26 mouse cellular contexts compared by ENCODE assay signal in the genomic region with DNA sequence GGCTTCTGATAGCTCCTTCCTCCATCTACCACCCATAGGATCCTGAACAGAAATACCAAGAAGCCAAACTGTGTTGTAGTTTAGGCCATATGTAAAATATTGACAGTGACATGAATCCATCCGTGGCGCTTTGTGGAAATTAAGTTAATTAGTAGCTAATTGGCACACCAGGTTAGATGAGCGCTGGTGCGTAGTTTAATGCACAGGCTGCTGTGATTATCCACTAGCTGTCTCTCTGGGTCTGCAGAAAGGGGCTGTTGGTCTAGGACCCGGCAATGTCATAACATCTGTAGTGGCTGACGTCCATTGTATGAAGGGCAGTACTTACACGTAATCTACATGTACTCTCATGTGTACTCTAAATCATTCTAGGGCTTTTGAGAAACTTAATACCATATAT.
DNase-seq lines count a peak whose midpoint lies in the region; ATAC-seq and TF ChIP-seq lines count a peak whose summit lies in the region.
"Had no signal": no experiment of that assay in that cellular context is flagged by ENCODE, and none has a peak within 500 bp of the region (broad histone marks: within the 10 kb centered on the region; RNA-seq: fewer than 3 reads in every experiment).

No protein-coding gene starts in this region.

- TF ChIP-seq CTCF in hindbrain, postnatal 0 days (IDR thresholded peaks at IDR 0.05; ENCODE audit: low read depth), result no peak
- TF ChIP-seq CTCF in brain, embryonic 14.5 days (IDR thresholded peaks at IDR 0.05; ENCODE audit: borderline replicate concordance, extremely low read depth, insufficient read depth, insufficient read length), result no peak

- no peak overlapping the region for H3K4me3 ChIP-seq in forebrain, embryonic 12.5 days (replicated peaks)
- H3K4me3 ChIP-seq in forebrain, embryonic 16.5 days (replicated peaks; ENCODE audit: low read length), result no peak overlapping the region
- H3K4me3 ChIP-seq in hindbrain, postnatal 0 days (ENCODE audit: low read length), result no peak overlapping the region
- no peak overlapping the region for H3K4me3 ChIP-seq in hindbrain, embryonic 14.5 days (replicated peaks; ENCODE audit: low read length)
- H3K4me3 ChIP-seq: embryonic facial prominence, embryonic 13.5 days; embryonic facial prominence, embryonic 15.5 days; erythroblast, embryonic 14.5 days; forebrain, embryonic 15.5 days had no signal

- no peaks in the 10 kb centered on the region for H3K36me3 ChIP-seq in forebrain, embryonic 12.5 days (replicated peaks)
- H3K36me3 ChIP-seq in forebrain, embryonic 16.5 days (ENCODE audit: control insufficient read depth, insufficient read depth), result no peaks in the 10 kb centered on the region
- H3K36me3 ChIP-seq in hindbrain, postnatal 0 days (ENCODE audit: insufficient read depth, low read length), result no peaks in the 10 kb centered on the region
- H3K36me3 ChIP-seq in hindbrain, embryonic 14.5 days (replicated peaks; ENCODE audit: control insufficient read depth, insufficient read depth), result no peaks in the 10 kb centered on the region
- H3K36me3 ChIP-seq: embryonic facial prominence, embryonic 13.5 days; embryonic facial prominence, embryonic 15.5 days; forebrain, embryonic 15.5 days; G1E had no signal

- 64% methylated on average over 7 of the region's 7 CpGs for WGBS in forebrain, embryonic 12.5 days
- 48% methylated on average over 7 of the region's 7 CpGs for WGBS in forebrain, embryonic 16.5 days
- WGBS in hindbrain, postnatal 0 days, result 62% methylated on average over 7 of the region's 7 CpGs
- 75% methylated on average over 7 of the region's 7 CpGs for WGBS in hindbrain, embryonic 14.5 days

- no peak overlapping the region for H3K4me2 ChIP-seq in forebrain, embryonic 12.5 days
- no peak overlapping the region for H3K4me2 ChIP-seq in forebrain, embryonic 16.5 days (ENCODE audit: low read length)
- H3K4me2 ChIP-seq in hindbrain, postnatal 0 days (ENCODE audit: low read depth, low read length), result no peak overlapping the region
- H3K4me2 ChIP-seq in hindbrain, embryonic 14.5 days (replicated peaks), result no peak overlapping the region
- H3K4me2 ChIP-seq: embryonic facial prominence, embryonic 13.5 days; embryonic facial prominence, embryonic 15.5 days; forebrain, embryonic 15.5 days had no signal

- H3K27me3 ChIP-seq in forebrain, embryonic 12.5 days, result no peaks in the 10 kb centered on the region
- H3K27me3 ChIP-seq in forebrain, embryonic 16.5 days (replicated peaks; ENCODE audit: control insufficient read depth, insufficient read depth, low read length), result no peaks in the 10 kb centered on the region
- H3K27me3 ChIP-seq in hindbrain, postnatal 0 days (ENCODE audit: insufficient read depth, low read length), result no peaks in the 10 kb centered on the region
- no peaks in the 10 kb centered on the region for H3K27me3 ChIP-seq in hindbrain, embryonic 14.5 days (ENCODE audit: control insufficient read depth, insufficient read depth, low read length)
- H3K27me3 ChIP-seq: CH12.LX; embryonic facial prominence, embryonic 13.5 days; embryonic facial prominence, embryonic 15.5 days; forebrain, embryonic 15.5 days; Patski had no signal

- H3K27ac ChIP-seq in forebrain, embryonic 12.5 days, result no peak overlapping the region
- no peak overlapping the region for H3K27ac ChIP-seq in forebrain, embryonic 16.5 days (ENCODE audit: low read length)
- no peak overlapping the region for H3K27ac ChIP-seq in hindbrain, postnatal 0 days
- H3K27ac ChIP-seq in hindbrain, embryonic 14.5 days, result no peak overlapping the region
- H3K27ac ChIP-seq: embryonic facial prominence, embryonic 13.5 days; embryonic facial prominence, embryonic 15.5 days; forebrain, embryonic 15.5 days had no signal

- DNase-seq in hindbrain, postnatal 0 days (ENCODE audit: low spot score), result peak; percentile 6
- DNase-seq in hindbrain, embryonic 14.5 days (ENCODE audit: low spot score), result no peak
- DNase-seq in brain, embryonic 14.5 days (ENCODE audit: low read depth), result peak; percentile 46
- DNase-seq in retina, postnatal 1 day, result peak; percentile 64
- DNase-seq in cerebellum, adult 8-10 months, result no peak
- DNase-seq: adrenal gland, adult 2 months; adrenal gland, postnatal 10 days; adrenal gland, postnatal 25 days; B cell, adult 2 months; cerebellum, adult 11-12 months; cerebellum, adult 2 months; cerebellum, adult 9-11 months; cerebellum, postnatal 14 days; cerebellum, postnatal 36 days; embryo, embryonic 11 days had no signal

- peak; percentile 30; the same call in 1 of the 2 replicates for ATAC-seq in forebrain, embryonic 12.5 days (ENCODE audit: low FRiP score)
- no peak for ATAC-seq in forebrain, embryonic 16.5 days
- ATAC-seq in hindbrain, postnatal 0 days, result no peak
- no peak for ATAC-seq in hindbrain, embryonic 14.5 days (ENCODE audit: low FRiP score)
- ATAC-seq: activated CD4-positive, CD25-positive, alpha-beta regulatory T cell, adult 4 months; CD4-positive, CD25-positive, alpha-beta regulatory T cell, adult 4 months; forebrain, embryonic 15.5 days; Patski had no signal

- H3K4me1 ChIP-seq in forebrain, embryonic 12.5 days, result no peaks in the 10 kb centered on the region
- H3K4me1 ChIP-seq in forebrain, embryonic 16.5 days (replicated peaks; ENCODE audit: control insufficient read depth, insufficient read depth, low read length), result no peaks in the 10 kb centered on the region
- H3K4me1 ChIP-seq in hindbrain, postnatal 0 days (ENCODE audit: insufficient read depth, low read length), result no peaks in the 10 kb centered on the region
- H3K4me1 ChIP-seq in hindbrain, embryonic 14.5 days (replicated peaks; ENCODE audit: control insufficient read depth, insufficient read depth, low read length), result no peaks in the 10 kb centered on the region
- H3K4me1 ChIP-seq: embryonic facial prominence, embryonic 13.5 days; embryonic facial prominence, embryonic 15.5 days; forebrain, embryonic 15.5 days had no signal

- no peaks in the 10 kb centered on the region for H3K9me3 ChIP-seq in forebrain, embryonic 12.5 days
- H3K9me3 ChIP-seq in forebrain, embryonic 16.5 days (ENCODE audit: control insufficient read depth, low read length), result 0 out of 2 replicates have a peak, but pooled peaks cover 3% of the 10 kb centered on the region
- 0 out of 2 replicates have a peak, but pooled peaks cover 4% of the 10 kb centered on the region for H3K9me3 ChIP-seq in hindbrain, postnatal 0 days (ENCODE audit: low read length)
- H3K9me3 ChIP-seq in hindbrain, embryonic 14.5 days (ENCODE audit: control insufficient read depth, low read length), result peaks cover 9% of the 10 kb centered on the region; the same call in 1 of the 2 replicates
- H3K9me3 ChIP-seq: embryonic facial prominence, embryonic 15.5 days; forebrain, embryonic 15.5 days had no signal

- no peak overlapping the region for H3K9ac ChIP-seq in forebrain, embryonic 12.5 days
- H3K9ac ChIP-seq in forebrain, embryonic 16.5 days (replicated peaks; ENCODE audit: low read depth, low read length), result no peak overlapping the region
- no peak overlapping the region for H3K9ac ChIP-seq in hindbrain, postnatal 0 days (replicated peaks; ENCODE audit: low read length)
- H3K9ac ChIP-seq in hindbrain, embryonic 14.5 days, result no peak overlapping the region
- H3K9ac ChIP-seq: embryonic facial prominence, embryonic 13.5 days; embryonic facial prominence, embryonic 15.5 days; forebrain, embryonic 15.5 days had no signal

- TF ChIP-seq POLR2A in brain, embryonic 14.5 days (IDR thresholded peaks at IDR 0.05; ENCODE audit: borderline replicate concordance, extremely low read depth, insufficient read depth, insufficient read length, poor library complexity, severe bottlenecking), result no peak

Comparison
In these comparisons a context has a peak if more than half of its experiments do, and no peak if none do; other contexts are left out.
1. DNase-seq: peak in hindbrain, postnatal 0 days (single experiment), brain, embryonic 14.5 days (single experiment) and retina, postnatal 1 day (single experiment); none in hindbrain, embryonic 14.5 days (single experiment) and cerebellum, adult 8-10 months (single experiment).